Mouse (Mus musculus): ENCODE measurements around the gene Chid1.
A peak's percentile ranks its signal among the peaks of the same experiment; 100 is the strongest.
"Not testable (repeated sequence)": the region's sequence is repeated elsewhere in the genome, so short reads cannot be mapped to it uniquely, and the experiment has no call there.

The Chid1 gene

GRCm38 (mm10) chr7:141460391-141461113, 79.1 kb downstream of the Chid1 start, which contains the start of gene Cracr2b:
Cracr2b (plus strand) TSS chr7:141461094.
- peak in 1 of 2 experiments; percentile 26 for DNase-seq

GRCm38 (mm10) chr7:141460001-141460390, 79.7 kb downstream of the Chid1 start:
- no peak for DNase-seq

GRCm38 (mm10) chr7:141459301-141459711, 80.4 kb downstream of the Chid1 start:
- DNase-seq: peak; percentile 71 to 73

- DNase-seq: peak in 1 of 2 experiments; percentile 22
These were observed 81.0 kb downstream of the Chid1 start for GRCm38 (mm10) chr7:141458661-141459060.

- peak; percentile 63 to 72 for DNase-seq
These were observed 81.5 kb downstream of the Chid1 start for GRCm38 (mm10) chr7:141457986-141458660.

- no peak for DNase-seq
These were observed 82.4 kb downstream of the Chid1 start for GRCm38 (mm10) chr7:141457236-141457635.

GRCm38 (mm10) chr7:141456739-141457138, 82.9 kb downstream of the Chid1 start:
- no peak for DNase-seq

GRCm38 (mm10) chr7:141455610-141456314, 83.9 kb downstream of the Chid1 start:
- DNase-seq: peak; percentile 69 to 72

- DNase-seq: peak; percentile 96 to 97
These were observed 84.6 kb downstream of the Chid1 start, which contains the start of gene Pnpla2 for GRCm38 (mm10) chr7:141454967-141455551. Pnpla2 (plus strand) TSS chr7:141455198.

- no peak for DNase-seq
These were observed 86.0 kb downstream of the Chid1 start for GRCm38 (mm10) chr7:141453636-141454035.

GRCm38 (mm10) chr7:141451928-141452327, 87.7 kb downstream of the Chid1 start:
- DNase-seq: peak in 1 of 2 experiments; percentile 11

- peak; percentile 96 to 97 for DNase-seq
These were observed 92.3 kb downstream of the Chid1 start, which contains the start of gene Rplp2 for GRCm38 (mm10) chr7:141447110-141447991. Rplp2 (plus strand) TSS chr7:141447370.

- not testable (repeated sequence) for DNase-seq
These were observed 93.3 kb downstream of the Chid1 start for GRCm38 (mm10) chr7:141446374-141446773.

GRCm38 (mm10) chr7:141443828-141444237, 95.8 kb downstream of the Chid1 start, which contains the start of gene Pidd1:
Pidd1 (minus strand) TSS chr7:141444025.
- DNase-seq: peak; percentile 43 to 57

Measured in cerebellum, postnatal 10 days (tissue).